Mouse (Mus musculus) cortical plate, adult 2 months (tissue): ENCODE measurements at regions not wholly inside any gene's neighbourhood (a gene's known extent, or its start where the extent isn't known, plus 50 kb on each side); places are given as distances from the start of the nearest gene placed in this dataset.

Experiments
- CTCF ChIP-seq: fragments of 200-500 bp; IDR thresholded peaks from 2 replicates; pipeline ENCODE4 v1.5.1; 2011; ENCODE audit warnings: mild to moderate bottlenecking, control low read depth, low read length; ENCODE audit not compliant: insufficient read depth; ENCODE audit errors: extremely low read depth
- POLR2A ChIP-seq: fragments of 200-500 bp; IDR thresholded peaks from 2 replicates; pipeline ENCODE4 v1.6.1; 2011; ENCODE audit warnings: mild to moderate bottlenecking, low read length, control low read depth; ENCODE audit not compliant: insufficient read depth; ENCODE audit errors: extremely low read depth

GRCm38 (mm10) chr4:127718661-127719060 lies 252.1 kb downstream of the CK137956 start:
- no peak for TF ChIP-seq POLR2A
- TF ChIP-seq CTCF: no peak
